Mouse (Mus musculus) embryonic fibroblast, embryonic 13.5 days (primary cell): ENCODE results near the gene Dnm2. TPM values are rescaled to one million over a fixed set of nuclear protein-coding genes. Genes with fewer than 3 reads are reported as not detected.

Experiments
- H3K27ac ChIP-seq: 2 replicates; pipeline ENCODE4 v1.5.1; 2012; ENCODE audit warnings: low read length, control low read depth, inconsistent platforms; ENCODE audit not compliant: insufficient read depth
- H3K4me1 ChIP-seq: 2 replicates; pipeline ENCODE4 v1.6.1; 2011; ENCODE audit warnings: low read length; ENCODE audit not compliant: control insufficient read depth, insufficient read depth
- H3K4me3 ChIP-seq: 2 replicates; pipeline ENCODE4 v1.5.1; 2011; ENCODE audit warnings: mild to moderate bottlenecking, control low read depth, low read length; ENCODE audit not compliant: insufficient read depth
- CTCF ChIP-seq: IDR thresholded peaks from 2 replicates; pipeline ENCODE4 v1.5.1; 2011; ENCODE audit warnings: mild to moderate bottlenecking, control low read depth, low read length, moderate library complexity, borderline replicate concordance; ENCODE audit not compliant: insufficient read depth
- POLR2A ChIP-seq: IDR thresholded peaks from 2 replicates; pipeline ENCODE4 v1.6.1; 2011; ENCODE audit warnings: low read depth, mild to moderate bottlenecking, control low read depth, low read length, moderate library complexity
- polyA plus RNA-seq: library from polyadenylated mRNA; stranded (reverse); fragments of >200 nt; gene quantifications from 2 replicates; pipeline ENCODE4 v1.2.4, GENCODE M21; 2011; ENCODE audit warnings: low read depth; ENCODE audit not compliant: missing spikeins, insufficient read length

The Dnm2 gene
- polyA plus RNA-seq, 1 experiment, result 77.2 TPM

DNA sequence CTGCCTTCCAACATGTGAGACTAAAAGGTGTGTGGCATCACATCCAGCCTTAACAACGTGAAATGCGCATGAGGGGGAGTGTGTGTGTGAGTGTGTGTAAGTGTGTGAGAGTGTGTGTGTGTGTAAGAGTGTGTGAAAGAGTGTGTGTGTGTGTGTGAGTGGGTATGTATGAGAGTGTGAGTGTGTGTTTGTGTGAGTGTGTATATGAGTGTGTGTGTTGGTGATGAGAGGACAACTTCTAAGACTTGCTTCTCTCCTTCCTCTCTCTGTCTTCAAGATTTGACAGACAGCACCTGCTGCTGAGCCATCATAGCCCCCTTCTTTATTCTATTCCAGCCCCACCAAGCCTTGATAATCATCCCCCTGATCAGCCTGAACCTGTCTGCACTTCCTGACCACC lies 15.2 kb downstream of the Dnm2 start:
- Histone ChIP-seq H3K4me3 (no peak overlapping the region), H3K4me1 (peaks cover 17% of the 10 kb centered on the region), H3K27ac (peak overlapping the region; percentile 67)
- TF ChIP-seq POLR2A (peak; percentile 50; the same call in 1 of the 2 replicates), CTCF (no peak)

DNA sequence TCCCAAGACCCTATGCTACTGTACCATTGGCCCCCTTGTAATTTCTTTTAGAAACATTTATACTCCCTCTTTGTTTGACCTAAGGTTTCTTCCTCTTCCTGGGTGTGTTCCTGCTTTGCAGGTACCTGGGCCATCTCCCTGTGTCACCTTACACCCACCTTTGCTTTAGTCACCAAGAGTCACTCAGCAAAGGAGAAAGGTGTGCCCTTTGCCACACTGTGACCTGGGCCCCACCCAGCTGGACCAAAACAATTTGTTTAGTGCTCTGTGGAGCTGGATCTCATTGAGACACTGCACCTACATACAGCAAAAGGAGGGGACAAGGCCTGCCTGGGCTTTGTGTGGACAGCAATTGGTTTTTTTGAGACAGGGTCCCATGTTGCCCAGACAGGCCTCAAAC lies 15.7 kb downstream of the Dnm2 start:
- H3K27ac ChIP-seq, result no peak overlapping the region
- H3K4me3 ChIP-seq, result no peak overlapping the region
- TF ChIP-seq POLR2A (no peak), CTCF (no peak)
- peaks cover 14% of the 10 kb centered on the region for H3K4me1 ChIP-seq

GRCm38 (mm10) chr9:21443853-21444252 lies 19.1 kb downstream of the Dnm2 start:
- H3K4me1 ChIP-seq, result peaks cover 5% of the 10 kb centered on the region
- TF ChIP-seq CTCF (no peak), POLR2A (no peak)
- no peak overlapping the region for H3K4me3 ChIP-seq
- no peak overlapping the region for H3K27ac ChIP-seq

- H3K27ac ChIP-seq, result no peak overlapping the region
- TF ChIP-seq CTCF, result no peak
- no peak for TF ChIP-seq POLR2A
Observed at GRCm38 (mm10) chr9:21444574-21444973, 19.9 kb downstream of the Dnm2 start.

GRCm38 (mm10) chr9:21445081-21445744 lies 20.5 kb downstream of the Dnm2 start:
- no peak for TF ChIP-seq CTCF
- no peak for TF ChIP-seq POLR2A
- Histone ChIP-seq H3K4me1 (no peaks in the 10 kb centered on the region), H3K27ac (no peak overlapping the region), H3K4me3 (no peak overlapping the region)

More at GRCm38 (mm10) chr9:21444574-21444973, 19.9 kb downstream of the Dnm2 start:
- Histone ChIP-seq H3K4me3 (no peak overlapping the region), H3K4me1 (peaks cover 2% of the 10 kb centered on the region; the same call in 1 of the 2 replicates)

- peaks cover 8% of the 10 kb centered on the region for H3K4me1 ChIP-seq
- TF ChIP-seq POLR2A (no peak), CTCF (no peak)
- H3K27ac ChIP-seq, result no peak overlapping the region
- H3K4me3 ChIP-seq, result no peak overlapping the region
Observed at GRCm38 (mm10) chr9:21447778-21448177, 23.1 kb downstream of the Dnm2 start.

GRCm38 (mm10) chr9:21449710-21450109 lies 25.0 kb downstream of the Dnm2 start:
- Histone ChIP-seq H3K4me1 (peaks cover 10% of the 10 kb centered on the region), H3K27ac (no peak overlapping the region), H3K4me3 (no peak overlapping the region)
- no peak for TF ChIP-seq CTCF

- Histone ChIP-seq H3K4me1 (peaks cover 10% of the 10 kb centered on the region), H3K27ac (no peak overlapping the region), H3K4me3 (no peak overlapping the region)
- TF ChIP-seq POLR2A (no peak), CTCF (no peak)
Observed at GRCm38 (mm10) chr9:21450270-21450669, 25.6 kb downstream of the Dnm2 start.

GRCm38 (mm10) chr9:21451391-21451790 lies 26.7 kb downstream of the Dnm2 start:
- TF ChIP-seq POLR2A (no peak), CTCF (no peak)
- Histone ChIP-seq H3K27ac (no peak overlapping the region), H3K4me3 (no peak overlapping the region), H3K4me1 (peaks cover 10% of the 10 kb centered on the region)

- H3K4me3 ChIP-seq, result no peak overlapping the region
- TF ChIP-seq CTCF, result no peak
- TF ChIP-seq POLR2A, result no peak
- H3K4me1 ChIP-seq, result peaks cover 10% of the 10 kb centered on the region
- H3K27ac ChIP-seq, result no peak overlapping the region
Observed at GRCm38 (mm10) chr9:21451870-21452269, 27.2 kb downstream of the Dnm2 start.
